Mouse (Mus musculus): ENCODE results near the gene Foxb1.

DNA sequence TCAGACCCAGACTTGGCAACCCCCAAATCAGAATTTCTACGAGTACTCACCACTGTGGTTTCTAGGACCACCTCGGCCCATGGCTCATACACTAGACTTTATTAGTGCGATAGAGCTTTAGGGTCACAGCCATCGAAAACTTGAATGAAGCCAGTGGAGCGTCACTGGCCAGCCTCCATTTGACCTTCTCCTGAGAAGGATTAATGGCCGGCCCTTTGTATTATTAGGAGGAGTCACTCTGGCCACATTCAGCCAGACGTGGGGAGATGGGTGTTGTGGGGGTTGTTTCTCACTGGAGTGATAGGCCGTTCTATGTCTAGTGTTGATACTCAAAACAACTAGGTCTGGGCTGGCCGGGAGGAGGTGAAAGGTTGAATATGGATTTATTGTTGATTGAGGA lies 42.3 kb downstream of the Foxb1 start:
- TF ChIP-seq CTCF (IDR thresholded peaks at IDR 0.05; ENCODE audit: low read depth): no peak
- TF ChIP-seq EP300 (optimal IDR thresholded peaks at IDR 0.05): no peak

All from stomach, postnatal 0 days (tissue).